Mouse (Mus musculus) lung, postnatal 0 days (tissue): ENCODE results near the gene Cald1. TPM values are rescaled to one million over a fixed set of nuclear protein-coding genes. Genes with fewer than 3 reads are reported as not detected.

Experiments used
- ATAC-seq: fragments of 200-750 bp; cut with Nextera tagmentation; 2 replicates; pipeline ENCODE4 v1.8.0; 2017; ENCODE audit warnings: moderate library complexity
- DNase-seq: peaks from one replicate; pipeline ENCODE4 v3.0.0-alpha.2; 2016; ENCODE audit warnings: low spot score
- H3K27ac ChIP-seq: fragments of 300-500 bp; sonication (generic); 2 replicates; pipeline ENCODE4 v1.5.1; 2014; ENCODE audit warnings: antibody characterized with exemption, mild to moderate bottlenecking, low read length, mixed read lengths
- H3K27me3 ChIP-seq: fragments of 300-500 bp; sonication (generic); replicated peaks from 2 replicates; pipeline ENCODE4 v1.6.1; 2014; ENCODE audit warnings: low read length, mixed read lengths; ENCODE audit not compliant: insufficient read depth
- H3K36me3 ChIP-seq: fragments of 300-500 bp; sonication (generic); 2 replicates; pipeline ENCODE4 v1.6.1; 2014; ENCODE audit warnings: low read length, mixed read lengths; ENCODE audit not compliant: insufficient read depth
- H3K4me1 ChIP-seq: fragments of 300-500 bp; sonication (generic); 2 replicates; pipeline ENCODE4 v1.6.1; 2014; ENCODE audit warnings: antibody characterized with exemption, low read depth, low read length, mixed read lengths; ENCODE audit not compliant: insufficient read depth
- H3K4me2 ChIP-seq: fragments of 300-500 bp; sonication (generic); replicated peaks from 2 replicates; pipeline ENCODE4 v1.6.1; 2014; ENCODE audit warnings: low read depth, mild to moderate bottlenecking, low read length, moderate library complexity, mixed read lengths
- H3K4me3 ChIP-seq: fragments of 300-500 bp; sonication (generic); 2 replicates; pipeline ENCODE4 v1.5.1; 2014; ENCODE audit warnings: low read depth, low read length
- H3K9ac ChIP-seq: fragments of 300-500 bp; sonication (generic); replicated peaks from 2 replicates; pipeline ENCODE4 v1.6.1; 2014; ENCODE audit warnings: low read depth, mild to moderate bottlenecking
- H3K9me3 ChIP-seq: fragments of 300-500 bp; sonication (generic); 2 replicates; pipeline ENCODE4 v1.6.1; 2016; ENCODE audit warnings: low read length, mixed read lengths
- CTCF ChIP-seq: IDR thresholded peaks from 2 replicates; pipeline ENCODE4 v1.5.1; 2016; ENCODE audit warnings: antibody characterized with exemption, mild to moderate bottlenecking
- EP300 ChIP-seq: IDR thresholded peaks from 2 replicates; pipeline ENCODE4 v1.6.1; 2016; ENCODE audit warnings: antibody characterized with exemption, mild to moderate bottlenecking, control low read depth
- WGBS: fragments of 180-500 bp; shearing (Covaris S2); extraction: QIAGEN DNeasy Blood & Tissue Kit; methylation state at CpG from one replicate; pipeline ENCODE4 v1.1.7; 2014; 5-methylcytosine and 5-hydroxymethylcytosine counted together
- polyA plus RNA-seq: library from polyadenylated mRNA; unstranded; fragments of >200 nt; fragmentation: Nextera tagmentation; extraction: Ambion mirVana; gene quantifications from 2 replicates; pipeline ENCODE4 v1.2.1, GENCODE M21; 2015

Cald1 gene
- polyA plus RNA-seq, 1 experiment from 2014 or later: 249 TPM

DNA sequence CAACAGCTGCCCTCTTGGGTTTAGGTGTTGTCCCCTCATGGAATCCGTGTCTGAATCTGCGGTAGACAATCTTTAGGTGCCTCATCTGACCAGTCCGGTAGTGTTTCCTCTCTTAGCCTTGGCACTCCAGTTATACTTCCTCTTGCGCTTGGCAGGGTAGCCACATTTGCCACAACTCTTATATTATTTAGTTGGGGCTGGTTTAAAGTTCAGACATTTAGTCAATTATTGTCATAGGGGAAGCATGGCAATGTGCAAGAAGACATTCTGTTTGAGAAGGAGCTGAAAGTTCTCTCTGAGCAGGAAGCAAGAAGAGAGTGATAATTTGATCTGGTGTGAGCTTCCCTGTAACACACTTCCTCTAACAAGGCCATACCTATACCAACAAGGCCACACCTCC lies 212.4 kb downstream of the Cald1 start:
- 80% methylated on average over 4 of the region's 4 CpGs for WGBS
- no peak for ATAC-seq
- no peak for TF ChIP-seq EP300
- no peak for TF ChIP-seq CTCF
- Histone ChIP-seq H3K9me3 (no peaks in the 10 kb centered on the region), H3K9ac (no peak overlapping the region), H3K27me3 (no peaks in the 10 kb centered on the region), H3K27ac (no peak overlapping the region), H3K4me1 (no peaks in the 10 kb centered on the region), H3K4me3 (no peak overlapping the region), H3K36me3 (no peaks in the 10 kb centered on the region), H3K4me2 (no peak overlapping the region)
- no peak for DNase-seq

DNA sequence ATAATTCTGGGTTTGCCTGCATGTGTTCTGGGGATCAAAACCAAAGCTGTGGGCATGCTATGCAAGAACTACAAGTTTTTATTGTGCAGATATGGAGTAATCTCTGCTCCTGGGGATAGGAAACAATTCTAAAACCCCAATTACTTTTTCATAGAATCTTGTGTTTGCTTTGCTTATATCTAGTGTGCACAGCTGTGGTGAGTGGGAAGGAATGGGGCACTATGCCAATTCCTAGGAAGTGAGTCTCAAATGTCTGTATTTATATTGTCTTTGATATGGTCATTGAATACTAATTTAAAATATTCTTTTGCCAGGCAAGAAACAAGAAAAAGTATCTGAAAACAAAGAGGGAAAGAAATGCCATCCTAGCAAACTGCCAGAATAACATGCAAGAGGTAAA lies 226.1 kb downstream of the Cald1 start:
- no peaks in the 10 kb centered on the region for H3K36me3 ChIP-seq
- TF ChIP-seq EP300 (no peak), CTCF (no peak)
- ATAC-seq (no peak), DNase-seq (no peak)
- H3K9me3 ChIP-seq: no peaks in the 10 kb centered on the region
- H3K27me3 ChIP-seq: no peaks in the 10 kb centered on the region
- no peak overlapping the region for H3K9ac ChIP-seq
- no peak overlapping the region for H3K4me2 ChIP-seq
- H3K4me3 ChIP-seq: no peak overlapping the region
- no peaks in the 10 kb centered on the region for H3K4me1 ChIP-seq
- no peak overlapping the region for H3K27ac ChIP-seq

Other genes with a start within 250 kb of the Cald1 start
- gene Akr1b8, start 244.4 kb upstream of the Cald1 start, polyA plus RNA-seq: 13.7 and 15.7 TPM in 2 replicates
- gene Akr1b10, start 214.3 kb upstream of the Cald1 start, polyA plus RNA-seq: 15.5 and 16.9 TPM in 2 replicates
- gene Akr1b7, start 186.2 kb upstream of the Cald1 start, polyA plus RNA-seq: 0.14 and 0.20 TPM in 2 replicates
- 66.6 and 69.7 TPM in 2 replicates for gene Bpgm, start 122.3 kb upstream of the Cald1 start, polyA plus RNA-seq
- gene Agbl3, start 181.9 kb downstream of the Cald1 start, polyA plus RNA-seq: 13.2 and 16.0 TPM in 2 replicates